Mouse (Mus musculus): ENCODE data around the gene Rfxank.
A peak's percentile ranks its signal among the peaks of the same experiment; 100 is the strongest.

The Rfxank gene

DNA sequence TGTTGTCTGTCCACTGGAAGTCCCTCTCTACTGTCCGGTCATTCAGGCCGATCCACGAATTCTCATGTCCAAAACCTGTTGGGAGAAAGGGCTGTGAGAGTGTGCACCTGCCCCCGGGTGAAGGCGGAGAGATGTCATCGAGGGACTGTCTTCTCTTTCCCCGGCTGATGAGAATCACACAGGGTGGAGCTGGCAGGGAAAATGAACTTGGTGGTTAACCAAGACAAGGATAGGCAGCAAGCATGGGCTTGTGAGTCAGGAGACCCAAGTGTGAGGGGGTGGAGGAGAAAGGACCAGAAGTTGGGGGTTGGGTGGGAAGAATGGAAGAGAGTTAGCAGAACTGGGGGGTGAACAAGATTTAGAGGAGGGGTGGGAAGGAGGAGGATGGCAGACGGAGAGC is 38.7 kb downstream of the Rfxank start:
- no peak for DNase-seq

DNA sequence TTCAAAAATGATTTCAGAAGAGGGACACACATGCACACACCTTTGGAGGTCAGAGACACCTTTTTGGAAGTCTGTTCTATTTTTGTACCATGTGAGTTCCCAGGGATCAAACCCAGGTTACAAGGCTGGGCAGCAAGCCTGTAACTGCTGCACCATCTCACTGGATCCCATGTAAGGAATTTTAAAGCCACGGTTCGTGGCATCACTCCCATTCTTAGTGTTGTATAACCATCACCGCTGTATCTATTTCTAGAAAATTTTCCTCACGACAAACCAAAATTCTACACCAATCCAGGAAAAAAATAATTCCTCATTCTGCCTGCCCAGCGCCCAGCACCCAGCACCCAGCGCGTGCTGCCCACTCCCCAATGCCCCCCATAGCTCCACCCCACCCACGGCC is 39.7 kb downstream of the Rfxank start:
- DNase-seq: no peak

DNA sequence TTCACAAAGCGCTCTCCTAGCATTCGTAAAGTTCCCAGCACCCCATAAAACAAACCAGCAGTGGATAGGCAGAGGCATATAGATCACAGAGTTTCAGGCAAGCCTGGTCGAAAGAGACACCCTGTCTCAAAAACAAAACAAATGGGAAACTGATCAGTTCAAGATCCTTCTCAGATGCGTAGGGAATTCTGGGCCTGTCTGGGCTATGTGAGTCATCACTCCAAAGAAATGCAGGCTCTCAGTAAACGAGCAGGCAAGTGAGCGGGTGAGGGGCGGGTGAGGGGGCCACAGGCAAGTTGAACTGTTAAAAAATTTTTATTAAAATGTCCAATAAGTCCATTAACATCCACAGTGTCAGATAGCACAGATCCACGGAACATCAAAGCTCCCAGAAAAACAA is 46.2 kb downstream of the Rfxank start:
- no peak for DNase-seq

DNA sequence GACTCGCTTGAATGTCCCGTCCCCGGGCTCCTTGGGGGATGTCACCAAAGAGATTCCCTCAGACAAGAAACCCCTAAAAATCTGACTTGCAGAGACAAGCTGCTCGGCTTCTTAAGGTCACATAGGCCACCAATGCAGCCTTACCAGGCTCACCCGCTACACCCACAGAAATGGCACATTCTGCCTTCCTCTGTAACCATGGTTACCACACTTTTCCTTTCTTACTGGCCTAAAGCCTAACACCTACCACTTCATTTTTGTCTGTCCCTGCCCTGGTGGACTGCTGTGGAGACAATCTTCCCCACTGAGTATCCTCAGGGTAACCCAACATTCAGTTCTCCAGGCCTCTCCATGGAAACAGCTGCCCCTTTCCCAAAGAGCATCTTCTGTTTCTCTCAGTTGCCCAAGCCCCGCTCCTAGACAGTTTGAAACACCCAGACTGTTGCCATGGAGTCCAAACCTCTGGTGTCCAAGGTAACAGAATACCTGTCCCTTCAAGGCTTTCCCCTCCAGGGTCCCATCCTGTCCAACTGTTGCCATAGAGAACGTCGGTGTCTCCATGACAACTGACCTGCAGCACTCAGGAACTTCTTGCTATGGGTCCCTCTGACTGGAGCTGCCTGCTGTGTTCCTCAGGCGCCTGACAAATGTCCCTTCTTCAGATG is 49.5 kb downstream of the Rfxank start:
- no peak for DNase-seq

DNA sequence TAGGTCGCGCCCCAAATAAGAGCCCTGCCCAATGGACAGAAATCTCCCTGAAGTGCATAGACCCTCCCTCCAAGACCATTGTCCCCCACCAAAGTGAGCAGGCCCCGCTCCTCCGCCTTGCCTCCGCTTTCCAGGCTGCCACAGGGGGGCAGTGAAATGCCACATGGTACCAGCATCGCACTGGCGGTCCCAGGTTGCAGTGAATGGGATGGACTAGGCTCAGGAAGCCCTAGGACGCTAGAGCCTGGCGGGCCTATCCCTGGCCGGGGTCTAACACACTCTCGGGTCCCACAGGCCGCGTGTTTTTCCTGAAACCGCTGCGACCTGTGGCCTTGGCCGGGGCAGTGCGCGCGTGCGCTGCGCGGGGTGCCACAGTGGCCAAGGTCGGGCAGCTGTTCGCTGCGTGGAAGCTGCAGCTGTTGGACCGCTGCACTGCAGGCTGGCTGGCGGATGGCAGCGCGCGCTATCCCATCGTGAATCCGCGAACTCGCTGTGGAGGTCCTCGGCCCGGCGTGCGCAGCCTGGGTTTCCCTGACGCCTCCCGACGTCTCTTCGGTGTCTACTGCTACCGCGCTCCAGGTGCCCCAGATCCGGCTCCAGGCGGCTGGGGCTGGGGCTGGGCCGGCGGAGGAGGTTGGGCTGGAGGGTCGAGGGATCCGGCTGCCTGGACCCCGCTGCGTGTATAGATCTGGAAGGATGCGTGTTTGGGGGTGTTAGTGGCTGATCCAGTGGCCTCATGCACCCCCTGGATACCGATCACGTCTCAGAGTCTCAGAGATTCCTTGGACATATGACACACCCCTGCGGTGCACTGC is 50.9 kb downstream of the Rfxank start:
- DNase-seq: peak; percentile 74

DNA sequence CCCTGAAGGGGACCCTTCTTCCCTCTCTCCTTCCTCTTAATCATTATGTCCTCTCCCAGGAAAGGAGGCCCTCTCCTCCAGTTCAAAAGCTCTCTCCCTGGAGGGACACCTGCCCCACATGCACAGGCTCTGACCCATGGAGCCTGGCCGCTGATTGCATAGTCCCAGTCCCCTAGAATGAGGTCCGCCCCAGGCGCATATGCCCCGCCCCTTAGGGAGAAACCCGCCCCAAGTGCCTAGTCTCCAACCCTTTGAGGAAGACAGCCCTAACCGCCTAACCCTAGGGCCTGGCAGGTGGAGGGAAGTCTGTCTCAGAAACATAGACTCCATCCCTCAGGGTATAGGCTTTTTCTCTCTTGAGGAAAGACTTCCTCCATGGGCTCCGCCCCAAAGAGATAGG is 51.7 kb downstream of the Rfxank start:
- DNase-seq: no peak

DNA sequence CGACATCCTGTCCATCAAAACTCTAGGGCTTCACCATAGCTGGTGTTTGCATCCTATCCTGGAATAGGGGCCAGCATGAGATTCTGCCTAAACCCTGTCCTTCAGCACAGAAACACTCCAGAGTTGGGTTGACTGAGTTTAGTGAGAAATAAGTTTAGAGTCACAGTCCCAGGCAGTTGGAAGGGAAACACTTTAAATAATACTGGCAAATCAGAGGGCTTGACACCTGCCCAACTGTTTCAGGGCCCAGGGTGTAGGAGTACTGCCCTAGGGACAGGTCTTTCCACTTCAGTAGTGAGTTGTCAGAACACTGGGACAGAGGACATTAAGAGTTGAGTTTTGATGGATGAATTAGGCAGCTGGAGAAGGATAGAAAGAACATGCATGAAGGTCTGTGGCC is 52.8 kb downstream of the Rfxank start:
- DNase-seq: no peak

DNA sequence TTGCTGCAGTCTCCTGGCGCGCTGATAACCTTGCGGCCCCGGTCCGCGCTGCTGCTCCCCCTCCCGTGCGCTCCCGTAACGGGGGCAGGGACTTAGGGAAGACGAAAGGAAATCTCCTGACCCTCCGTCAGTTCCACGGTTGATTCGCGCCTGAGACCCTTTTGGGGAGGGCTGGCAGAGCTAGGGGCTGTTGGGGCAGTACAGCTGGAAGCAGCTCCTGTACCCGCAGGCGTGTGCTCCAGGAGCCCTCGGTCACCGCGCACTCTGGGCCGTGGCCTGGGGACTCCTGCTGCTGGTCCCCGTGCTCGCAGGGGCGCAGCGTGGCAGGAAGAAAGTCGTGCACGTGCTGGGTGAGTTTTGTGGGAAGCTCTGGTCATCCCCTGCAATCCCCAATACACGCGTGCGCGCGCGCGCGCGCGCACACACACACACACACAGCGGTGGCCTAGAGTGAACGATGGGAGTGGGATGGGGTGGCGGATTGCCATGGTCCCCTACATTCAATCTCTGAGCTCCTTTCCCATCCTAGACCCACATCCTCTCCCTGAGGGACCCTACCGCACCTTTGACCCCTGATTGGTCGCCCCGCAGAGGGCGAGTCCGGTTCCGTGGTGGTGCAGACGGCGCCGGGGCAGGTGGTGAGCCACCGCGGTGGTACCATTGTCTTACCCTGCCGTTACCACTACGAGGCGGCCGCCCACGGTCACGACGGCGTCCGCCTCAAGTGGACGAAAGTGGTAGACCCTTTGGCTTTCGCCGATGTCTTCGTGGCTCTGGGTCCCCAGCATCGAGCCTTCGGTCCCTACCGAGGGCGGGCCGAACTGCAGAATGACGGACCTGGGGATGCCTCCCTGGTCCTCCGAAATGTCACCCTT is 54.5 kb downstream of the Rfxank start:
- no peak for DNase-seq

DNA sequence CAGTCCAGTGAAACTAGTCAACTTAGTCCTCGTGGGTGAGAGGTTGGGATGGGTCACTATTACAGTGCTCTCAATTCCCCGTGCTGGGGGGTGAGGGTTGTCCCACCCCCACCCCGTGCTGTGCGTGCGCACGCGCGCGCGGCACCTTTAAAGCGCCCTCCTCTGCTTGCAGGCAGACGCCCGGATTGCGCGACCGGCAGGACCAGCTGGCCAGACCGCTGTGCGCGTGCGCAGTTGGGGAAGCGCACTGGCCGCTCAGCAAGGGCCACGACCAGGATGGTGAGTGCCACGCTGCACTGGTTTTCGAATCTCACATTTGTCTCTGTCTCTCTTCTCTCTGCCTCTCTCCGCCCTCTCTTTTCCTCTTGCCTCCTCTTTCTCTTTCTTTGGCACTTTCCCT is 55.7 kb downstream of the Rfxank start, which contains the start of gene Hapln4:
Gene Hapln4 (plus strand): TSS at position 173 of the 400 bp plus-strand sequence.
- no peak for DNase-seq

DNA sequence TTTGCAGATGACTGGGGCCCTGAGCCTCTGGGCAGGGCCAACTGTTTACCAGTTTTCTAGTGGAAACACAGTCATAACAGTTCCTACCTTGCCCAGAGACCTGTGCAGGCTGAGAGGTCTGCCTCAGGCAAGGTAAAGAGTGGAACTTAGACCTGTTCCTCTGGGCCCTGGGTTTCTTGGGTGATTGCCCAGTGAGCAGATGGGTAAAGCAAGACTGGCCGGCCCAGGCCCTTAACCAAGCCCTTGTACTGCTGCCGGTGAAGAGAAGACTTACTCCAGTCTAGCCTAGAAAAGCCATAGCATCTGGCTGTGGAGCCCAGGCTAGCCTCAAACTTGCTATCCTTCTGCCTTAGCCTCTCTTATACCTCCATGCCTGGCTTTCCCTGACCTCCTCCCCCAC is 57.0 kb downstream of the Rfxank start:
- DNase-seq: no peak
